In the genomic region with DNA sequence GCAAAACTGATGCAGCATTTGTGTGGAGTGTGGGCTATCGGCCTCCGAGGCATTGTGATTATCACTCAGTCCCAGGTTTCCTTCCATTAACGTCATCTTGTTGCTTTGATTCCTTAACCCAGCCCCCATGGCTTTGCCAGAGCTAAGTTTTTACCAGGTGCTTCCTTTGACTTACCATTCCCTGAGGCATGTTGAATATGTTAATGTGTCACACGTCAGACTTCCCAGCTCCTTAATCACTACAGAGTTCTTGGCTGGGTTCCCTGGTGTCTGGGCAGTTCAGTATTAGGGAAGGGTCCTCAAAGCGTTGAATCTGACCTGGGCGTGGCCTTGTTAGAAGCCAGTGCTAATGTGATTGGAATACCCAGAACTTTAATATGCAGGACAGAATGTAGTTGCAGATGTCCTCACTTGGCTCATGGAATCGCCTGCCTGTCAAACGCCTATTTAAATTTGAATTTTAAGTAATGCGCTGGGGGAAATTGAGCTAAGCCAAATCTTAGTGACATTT, we compare ENCODE assay signal across 9 mouse cellular contexts. TPM values are rescaled to one million over a fixed set of nuclear protein-coding genes. Genes with fewer than 3 reads are reported as not detected.
DNase-seq lines count a peak whose midpoint lies in the region; ATAC-seq lines count a peak whose summit lies in the region.
"Had no signal": no experiment of that assay in that cellular context is flagged by ENCODE, and none has a peak within 500 bp of the region (broad histone marks: within the 10 kb centered on the region; RNA-seq: fewer than 3 reads in every experiment).

No protein-coding gene starts in this region.

- no peak overlapping the region for H3K4me3 ChIP-seq in embryonic facial prominence, embryonic 12.5 days
- H3K4me3 ChIP-seq in embryonic facial prominence, embryonic 10.5 days: no peak overlapping the region
- no peak overlapping the region for H3K4me3 ChIP-seq in heart, embryonic 12.5 days
- no peak overlapping the region for H3K4me3 ChIP-seq in kidney, embryonic 16.5 days (ENCODE audit: low read length)

- H3K4me2 ChIP-seq in embryonic facial prominence, embryonic 12.5 days (replicated peaks): no peak overlapping the region
- 0 out of 2 replicates have a peak overlapping the region, but pooled peaks have one; percentile 46 for H3K4me2 ChIP-seq in heart, embryonic 12.5 days
- peak overlapping the region; percentile 10; the same call in 1 of the 2 replicates for H3K4me2 ChIP-seq in kidney, embryonic 16.5 days (replicated peaks; ENCODE audit: low read depth, low read length)

- peaks cover 69% of the 10 kb centered on the region for H3K4me1 ChIP-seq in embryonic facial prominence, embryonic 12.5 days
- peaks cover 98% of the 10 kb centered on the region for H3K4me1 ChIP-seq in embryonic facial prominence, embryonic 10.5 days
- peaks cover 70% of the 10 kb centered on the region for H3K4me1 ChIP-seq in heart, embryonic 12.5 days (replicated peaks)
- H3K4me1 ChIP-seq in kidney, embryonic 16.5 days (ENCODE audit: insufficient read depth, low read length): peaks cover 68% of the 10 kb centered on the region

- H3K36me3 ChIP-seq in embryonic facial prominence, embryonic 12.5 days: no peaks in the 10 kb centered on the region
- H3K36me3 ChIP-seq in embryonic facial prominence, embryonic 10.5 days (replicated peaks): no peaks in the 10 kb centered on the region
- peaks cover 6% of the 10 kb centered on the region; the same call in 1 of the 2 replicates for H3K36me3 ChIP-seq in heart, embryonic 12.5 days
- peaks cover 4% of the 10 kb centered on the region; the same call in 1 of the 2 replicates for H3K36me3 ChIP-seq in kidney, embryonic 16.5 days (ENCODE audit: insufficient read depth, low read length)

- 0 out of 2 replicates have a peak overlapping the region, but pooled peaks have one; percentile 23 for H3K27ac ChIP-seq in embryonic facial prominence, embryonic 12.5 days
- H3K27ac ChIP-seq in embryonic facial prominence, embryonic 10.5 days (replicated peaks): no peak overlapping the region
- H3K27ac ChIP-seq in heart, embryonic 12.5 days (ENCODE audit: poor library complexity, severe bottlenecking): peak overlapping the region; percentile 84
- peak overlapping the region; percentile 83 for H3K27ac ChIP-seq in kidney, embryonic 16.5 days (ENCODE audit: low read length)
- H3K27ac ChIP-seq: liver, embryonic 14.5 days had no signal

- no peak for ATAC-seq in embryonic facial prominence, embryonic 12.5 days (ENCODE audit: insufficient number of reproducible peaks, insufficient read depth, low FRiP score, low TSS enrichment)
- ATAC-seq in heart, embryonic 12.5 days (ENCODE audit: insufficient number of reproducible peaks, low FRiP score): peak; percentile 68
- ATAC-seq in kidney, embryonic 16.5 days (ENCODE audit: low FRiP score, low TSS enrichment): peak; percentile 46

- no peak overlapping the region for H3K9ac ChIP-seq in embryonic facial prominence, embryonic 12.5 days
- H3K9ac ChIP-seq in heart, embryonic 12.5 days: no peak overlapping the region
- H3K9ac ChIP-seq in kidney, embryonic 16.5 days (replicated peaks; ENCODE audit: low read length): no peak overlapping the region
- H3K9ac ChIP-seq: liver, embryonic 14.5 days had no signal

- no peaks in the 10 kb centered on the region; the same call in 1 of the 2 replicates for H3K27me3 ChIP-seq in embryonic facial prominence, embryonic 12.5 days
- no peaks in the 10 kb centered on the region for H3K27me3 ChIP-seq in embryonic facial prominence, embryonic 10.5 days (replicated peaks; ENCODE audit: low read depth, poor library complexity, severe bottlenecking)
- no peaks in the 10 kb centered on the region for H3K27me3 ChIP-seq in heart, embryonic 12.5 days (replicated peaks)
- no peaks in the 10 kb centered on the region for H3K27me3 ChIP-seq in kidney, embryonic 16.5 days (ENCODE audit: insufficient read depth, low read length)

- no peak for DNase-seq in embryonic facial prominence, embryonic 10.5 days (ENCODE audit: low spot score)
- DNase-seq in R1 (ENCODE audit: low read depth, low spot score): peak; percentile 39
- DNase-seq in ovary, postnatal 36 days (ENCODE audit: low spot score): no peak
- no peak for DNase-seq in thymus, postnatal 0 days (ENCODE audit: low spot score)
- DNase-seq in natural killer cell, adult 2 months (ENCODE audit: low spot score in 2 of 2): no peak

- no peaks in the 10 kb centered on the region for H3K9me3 ChIP-seq in embryonic facial prominence, embryonic 12.5 days
- no peaks in the 10 kb centered on the region for H3K9me3 ChIP-seq in embryonic facial prominence, embryonic 10.5 days
- H3K9me3 ChIP-seq in heart, embryonic 12.5 days (replicated peaks): no peaks in the 10 kb centered on the region
- no peaks in the 10 kb centered on the region for H3K9me3 ChIP-seq in kidney, embryonic 16.5 days (ENCODE audit: low read length)

- 49% methylated on average over 9 of the region's 9 CpGs for WGBS in embryonic facial prominence, embryonic 12.5 days
- 64% methylated on average over 9 of the region's 9 CpGs for WGBS in embryonic facial prominence, embryonic 10.5 days
- WGBS in heart, embryonic 12.5 days: 51% methylated on average over 9 of the region's 9 CpGs
- 48% methylated on average over 9 of the region's 9 CpGs for WGBS in kidney, embryonic 16.5 days

RNA-seq across cellular contexts. Expression of a gene that starts 23.6 kb away (rescaled TPM):
- 11.9 and 12.5 TPM in 2 replicates for polyA plus RNA-seq in embryonic facial prominence, embryonic 12.5 days (2016; fragmentation: Nextera tagmentation; extraction: Ambion mirVana)
- 10.0 and 11.2 TPM in 2 replicates for polyA plus RNA-seq in embryonic facial prominence, embryonic 10.5 days (2016; fragmentation: Nextera tagmentation; extraction: Ambion mirVana)
- polyA plus RNA-seq in heart, embryonic 12.5 days (2016; fragmentation: Nextera tagmentation; extraction: Ambion mirVana): 22.0 and 22.7 TPM in 2 replicates
- polyA plus RNA-seq in kidney, embryonic 16.5 days (2015; fragmentation: Nextera tagmentation; extraction: Ambion mirVana): 24.6 and 25.2 TPM in 2 replicates
- 12.1 and 18.0 TPM in 2 replicates for polyA plus RNA-seq in thymus, postnatal 0 days (2015; fragmentation: Nextera tagmentation; extraction: Ambion mirVana)

RNA-seq across cellular contexts. Expression of a gene that starts 51.1 kb away (rescaled TPM):
- 22.3 and 22.7 TPM in 2 replicates for polyA plus RNA-seq in embryonic facial prominence, embryonic 12.5 days (2016; fragmentation: Nextera tagmentation; extraction: Ambion mirVana)
- 12.2 and 12.5 TPM in 2 replicates for polyA plus RNA-seq in embryonic facial prominence, embryonic 10.5 days (2016; fragmentation: Nextera tagmentation; extraction: Ambion mirVana)
- polyA plus RNA-seq in heart, embryonic 12.5 days (2016; fragmentation: Nextera tagmentation; extraction: Ambion mirVana): 24.6 and 25.2 TPM in 2 replicates
- 27.1 and 27.7 TPM in 2 replicates for polyA plus RNA-seq in kidney, embryonic 16.5 days (2015; fragmentation: Nextera tagmentation; extraction: Ambion mirVana)
- polyA plus RNA-seq in thymus, postnatal 0 days (2015; fragmentation: Nextera tagmentation; extraction: Ambion mirVana): 14.8 and 17.3 TPM in 2 replicates
